Mouse (Mus musculus) embryonic fibroblast, embryonic 13.5 days (primary cell): ENCODE results near the gene Gtf2f2.

ENCODE experiments used
- CTCF ChIP-seq: IDR thresholded peaks from 2 replicates; pipeline ENCODE4 v1.5.1; 2011; ENCODE audit warnings: mild to moderate bottlenecking, control low read depth, low read length, moderate library complexity, borderline replicate concordance; ENCODE audit not compliant: insufficient read depth
- POLR2A ChIP-seq: IDR thresholded peaks from 2 replicates; pipeline ENCODE4 v1.6.1; 2011; ENCODE audit warnings: low read depth, mild to moderate bottlenecking, control low read depth, low read length, moderate library complexity

GRCm38 (mm10) chr14:75904972-75905371 lies 105.7 kb downstream of the Gtf2f2 start:
- TF ChIP-seq CTCF, result no peak
- no peak for TF ChIP-seq POLR2A
